Mouse (Mus musculus) cerebellum, postnatal 36 days (tissue): ENCODE measurements around the gene Polr2f.
A peak's percentile ranks its signal among the peaks of the same experiment; 100 is the strongest.

Source experiments
- DNase-seq, 2 experiments: peaks; one replicate each; pipeline ENCODE4 v3.0.0; 2021 to 2022; ENCODE audit warnings: mixed read lengths in 2 of 2

Polr2f gene

GRCm38 (mm10) chr15:79140866-79141565, at the start of gene Polr2f, which contains the start of gene 1700088E04Rik:
TSS of gene Polr2f (plus strand) at chr15:79141009.
TSS of gene 1700088E04Rik (minus strand) at chr15:79141253.
- peak; percentile 93 to 94 for DNase-seq

DNA sequence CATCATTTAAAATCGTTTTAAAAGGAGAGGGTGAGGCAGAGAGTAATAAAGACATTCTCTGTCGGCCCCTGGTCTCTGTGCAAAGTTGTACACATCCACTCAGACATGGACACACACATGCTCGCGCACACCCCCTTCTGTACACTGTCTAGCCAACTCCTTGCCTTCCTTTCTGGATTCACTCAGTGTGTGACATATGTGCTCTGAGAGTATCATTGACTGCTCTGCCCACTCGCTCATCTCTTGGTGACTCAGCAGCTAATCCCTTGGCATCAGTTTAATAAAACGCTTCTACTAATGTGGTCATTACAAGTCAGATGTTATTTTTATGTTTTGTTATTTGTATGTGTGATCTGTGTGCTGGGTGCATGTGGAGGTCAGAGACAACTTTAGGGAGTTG, 48.5 kb upstream of the Polr2f start:
- no peak for DNase-seq

- DNase-seq = peak in 1 of 2 experiments; percentile 22
These were observed 47.5 kb upstream of the Polr2f start for GRCm38 (mm10) chr15:79093083-79093839.

DNA sequence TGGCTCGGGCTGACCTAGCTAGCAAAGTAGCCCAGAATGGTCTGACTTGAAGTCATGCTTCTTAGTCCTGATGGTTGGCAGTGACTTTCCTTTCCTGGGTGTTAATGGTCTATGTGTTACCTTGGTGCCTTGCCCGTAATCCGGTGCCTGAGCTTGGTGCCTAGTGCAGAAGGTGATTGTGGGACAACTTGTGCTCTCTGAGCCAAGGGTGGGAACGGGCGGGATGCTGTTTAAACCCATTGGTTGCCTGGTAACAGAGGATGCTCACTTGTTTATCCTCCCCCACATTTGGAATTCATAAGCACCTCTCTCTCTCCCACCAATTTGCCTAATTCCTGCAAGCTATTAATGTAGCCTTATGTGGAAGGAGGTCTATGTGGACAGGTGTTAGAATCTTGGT, 45.3 kb upstream of the Polr2f start:
- no peak for DNase-seq

- DNase-seq = no peak
These were observed 44.3 kb upstream of the Polr2f start for GRCm38 (mm10) chr15:79096556-79096955.

DNA sequence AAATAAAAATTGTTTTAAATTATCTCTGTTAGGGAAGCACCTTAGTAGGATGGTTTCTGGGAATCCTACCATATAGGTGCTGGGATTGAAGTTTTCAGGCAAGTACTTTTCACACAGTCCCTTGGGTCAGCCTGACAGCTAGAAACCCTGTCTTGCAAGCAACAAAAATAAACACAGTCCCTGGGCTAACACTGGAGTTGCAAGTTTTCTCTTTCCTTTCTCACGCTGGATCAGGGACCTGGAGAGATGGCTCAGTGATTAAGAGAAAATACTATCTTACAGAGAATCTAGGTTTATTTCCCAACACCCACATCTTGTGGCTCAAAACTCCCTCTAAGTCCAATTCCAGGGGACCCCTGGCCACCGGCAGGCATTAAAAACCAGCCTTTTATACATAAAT, 43.7 kb upstream of the Polr2f start:
- no peak for DNase-seq

DNA sequence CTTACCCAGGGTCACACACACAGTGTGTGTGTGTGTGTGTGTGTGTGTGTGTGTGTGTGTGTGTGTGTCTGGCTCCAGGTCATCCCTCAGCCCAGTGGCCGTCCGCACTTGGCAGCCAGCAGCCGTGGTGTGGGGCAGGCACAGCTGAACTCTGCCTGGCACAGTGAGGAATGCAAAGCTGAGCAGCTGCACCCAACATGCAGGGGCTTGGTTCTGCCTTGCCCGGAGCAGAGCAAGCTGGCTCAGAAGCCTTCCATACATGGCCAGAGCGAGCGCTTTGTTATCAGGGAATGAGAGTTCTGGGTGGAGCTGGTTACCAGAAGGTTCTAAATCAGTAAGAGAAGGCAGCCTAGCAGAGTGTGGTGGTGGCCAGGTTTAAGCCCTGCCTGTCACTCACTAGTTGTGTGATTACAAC, 43.2 kb upstream of the Polr2f start:
- no peak for DNase-seq

- DNase-seq = no peak
These were observed 42.6 kb upstream of the Polr2f start for GRCm38 (mm10) chr15:79098220-79098619.

DNA sequence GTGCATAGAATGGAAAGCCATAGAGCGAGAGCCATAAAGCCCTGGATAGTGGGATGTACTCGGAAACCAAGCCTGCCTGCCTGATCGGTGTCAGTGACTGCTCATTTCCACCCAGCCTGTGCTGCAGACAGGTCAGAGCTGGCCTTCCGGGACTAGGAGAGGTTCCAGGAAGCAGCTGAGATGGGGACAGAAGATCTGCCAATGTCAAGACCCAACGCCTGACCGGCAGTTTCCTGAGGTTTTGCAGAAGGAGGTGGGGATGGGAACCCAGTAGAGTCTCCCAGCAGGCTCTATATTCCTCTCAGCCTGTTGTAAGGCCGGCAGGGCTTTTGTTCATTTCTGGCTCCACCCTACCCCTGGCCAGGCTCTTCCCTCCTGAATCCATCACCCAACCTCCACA, 41.9 kb upstream of the Polr2f start:
- DNase-seq = no peak

- DNase-seq = no peak
These were observed 41.4 kb upstream of the Polr2f start for GRCm38 (mm10) chr15:79099456-79099855.

- DNase-seq = no peak
These were observed 40.4 kb upstream of the Polr2f start for GRCm38 (mm10) chr15:79100391-79100790.

DNA sequence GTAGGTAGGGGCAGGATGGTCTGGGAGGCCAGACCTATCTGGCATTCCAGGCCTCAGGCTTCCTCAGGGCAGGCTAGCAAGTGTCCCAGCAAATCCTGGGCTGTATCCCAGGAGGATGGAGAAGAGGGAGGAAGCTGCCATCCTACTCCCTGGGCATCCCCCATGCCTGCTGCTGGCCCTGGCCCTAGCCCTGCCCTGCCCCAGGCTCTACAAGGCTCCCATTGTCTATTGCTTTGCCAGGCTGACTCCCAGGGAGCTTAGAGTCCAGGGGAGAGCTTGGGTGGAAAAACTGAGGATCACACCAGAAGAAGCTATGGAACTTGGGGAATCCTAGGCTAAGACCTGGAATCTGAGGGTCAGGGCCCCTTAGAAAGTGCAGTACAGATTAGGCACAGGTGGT, 39.3 kb upstream of the Polr2f start:
- DNase-seq = no peak

DNA sequence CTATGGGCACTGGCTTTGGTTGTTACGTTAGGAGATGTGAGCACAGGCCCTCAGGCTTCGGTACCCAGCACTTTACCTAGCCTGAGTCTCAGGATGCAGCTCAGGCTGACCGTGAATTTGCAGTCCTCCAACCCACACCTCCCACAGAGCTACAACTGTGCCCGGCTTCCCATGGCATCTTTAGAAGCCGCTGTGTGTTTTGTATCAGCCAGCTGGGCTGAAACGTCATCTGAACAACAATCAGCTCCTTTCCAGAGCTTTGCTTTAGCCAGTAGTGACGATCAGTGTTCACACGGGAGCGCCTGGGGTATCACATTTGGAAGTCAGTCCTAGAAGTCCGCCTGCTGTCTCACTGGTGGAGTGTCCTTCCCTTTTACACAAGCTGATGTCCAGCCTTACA, 37.5 kb upstream of the Polr2f start:
- no peak for DNase-seq

GRCm38 (mm10) chr15:79105804-79106203, 35.0 kb upstream of the Polr2f start:
- no peak for DNase-seq

GRCm38 (mm10) chr15:79107966-79108365, 32.8 kb upstream of the Polr2f start:
- no peak for DNase-seq

DNA sequence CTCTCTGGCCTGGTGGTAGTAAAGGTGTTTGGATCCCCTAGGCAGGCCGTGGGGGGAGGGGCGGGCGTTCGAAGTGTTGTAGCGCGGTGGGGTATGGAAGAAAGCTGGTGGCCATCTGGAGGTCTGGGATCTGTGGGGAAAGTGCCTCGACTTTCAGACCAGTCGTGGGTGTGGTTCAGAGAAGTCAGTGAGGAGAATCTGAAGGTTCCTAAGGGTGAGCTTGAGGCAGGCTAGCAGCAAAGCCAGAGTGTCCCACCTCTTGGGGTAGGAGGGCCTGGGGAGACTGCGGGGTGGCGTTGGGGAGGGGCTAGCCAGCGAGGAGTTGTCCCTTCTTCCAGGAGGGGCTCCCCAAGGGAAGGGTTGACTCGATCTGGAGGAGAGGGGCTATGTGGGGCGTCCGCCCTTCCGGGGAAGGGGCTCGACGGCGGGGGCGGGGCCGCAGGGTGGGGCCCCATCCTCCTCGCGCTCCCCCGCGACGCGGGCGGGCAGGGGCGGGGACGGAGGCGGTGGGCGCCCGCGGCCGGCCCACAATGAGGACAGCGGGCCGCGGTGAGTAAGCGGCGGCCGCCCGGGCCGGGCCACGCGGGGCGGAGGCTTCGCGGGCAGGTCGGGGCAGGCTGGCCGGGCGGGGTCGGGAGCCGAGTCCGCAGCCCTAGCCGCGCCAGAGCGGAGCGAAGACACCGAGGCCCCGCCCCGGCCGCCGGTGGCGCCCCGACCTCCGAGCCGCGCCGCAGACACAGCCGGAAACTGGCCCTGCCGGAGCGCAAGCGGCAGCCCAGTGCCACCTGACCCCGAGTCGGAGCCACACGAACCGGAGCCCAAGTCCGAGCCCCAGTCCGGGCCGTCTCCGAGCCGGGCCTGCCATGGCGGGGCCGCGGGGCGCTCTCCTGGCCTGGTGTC, 32.1 kb upstream of the Polr2f start, which contains the start of gene Micall1:
Gene Micall1, plus strand, starts transcription at position 478 of the 900 bp plus-strand sequence.
- DNase-seq = peak; percentile 79

DNA sequence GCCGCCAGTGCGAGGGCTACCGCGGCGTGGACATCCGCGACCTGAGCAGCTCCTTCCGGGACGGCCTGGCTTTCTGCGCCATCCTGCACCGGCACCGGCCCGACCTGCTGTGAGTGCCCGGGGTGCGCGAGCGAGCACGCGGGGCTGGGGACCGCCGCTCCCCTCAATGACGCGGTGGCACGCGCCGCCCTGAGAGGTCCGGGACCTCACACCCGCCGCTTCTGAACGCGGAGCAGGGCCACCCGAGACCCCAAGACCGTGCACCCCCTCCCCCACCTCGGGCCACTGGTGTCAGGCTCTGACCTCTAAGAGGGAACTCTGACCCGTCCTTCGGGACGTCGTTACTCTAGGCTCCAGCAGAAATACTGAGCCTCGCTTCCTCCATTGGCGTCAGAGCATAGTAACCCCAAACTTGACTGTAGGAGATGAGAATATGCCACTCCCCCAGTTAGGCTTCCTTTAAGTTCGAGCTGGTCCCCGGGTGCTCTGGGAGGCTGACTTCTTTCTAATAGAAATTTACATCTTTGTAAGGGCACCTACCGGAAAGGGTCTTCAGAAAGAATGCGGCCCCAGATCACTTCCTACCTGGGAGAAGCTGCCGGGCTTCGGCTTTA, 31.4 kb upstream of the Polr2f start:
- no peak for DNase-seq

GRCm38 (mm10) chr15:79110031-79110430, 30.8 kb upstream of the Polr2f start:
- DNase-seq = no peak

- no peak for DNase-seq
These were observed 30.3 kb upstream of the Polr2f start for GRCm38 (mm10) chr15:79110528-79110927.

DNA sequence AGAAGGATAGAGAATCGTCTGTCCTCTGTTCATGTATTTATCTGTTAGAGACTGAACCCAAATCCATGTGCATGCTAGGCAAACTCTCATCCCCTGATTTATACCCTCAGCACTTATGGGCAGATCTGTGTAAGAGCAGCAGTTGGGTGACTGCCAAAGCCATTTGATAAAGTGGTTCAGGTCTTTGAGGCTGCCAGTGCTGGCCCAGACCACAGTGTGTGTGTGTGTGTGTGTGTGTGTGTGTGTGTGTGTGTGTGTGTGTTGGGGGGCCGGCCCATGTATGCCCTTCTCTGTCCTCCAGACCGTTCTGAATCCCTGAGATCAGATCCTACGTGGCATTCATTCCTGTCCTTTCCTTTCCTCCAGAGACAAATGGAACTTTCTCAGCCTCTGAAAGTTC, 29.0 kb upstream of the Polr2f start:
- DNase-seq = no peak

DNA sequence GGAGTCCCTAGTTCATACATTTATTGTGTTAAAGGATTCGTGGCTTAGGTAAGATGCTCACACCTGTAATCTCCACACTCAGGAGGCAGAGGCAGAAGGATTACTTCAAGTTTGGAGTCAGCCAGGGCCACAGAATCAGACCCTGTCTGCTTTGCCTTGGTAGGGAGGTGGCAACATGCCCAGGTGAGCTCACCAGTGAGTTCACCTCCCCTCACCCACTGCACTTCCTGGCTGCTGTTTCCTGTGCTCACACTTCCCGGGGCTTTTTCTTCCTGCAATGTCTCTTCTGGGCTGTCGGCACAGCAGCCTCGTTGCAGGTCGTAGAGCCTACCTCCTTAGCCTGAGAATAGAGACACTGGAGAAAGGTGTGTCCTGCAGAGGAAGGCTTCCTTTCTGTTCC, 25.5 kb upstream of the Polr2f start:
- DNase-seq = no peak

GRCm38 (mm10) chr15:79119491-79119890, 21.3 kb upstream of the Polr2f start:
- no peak for DNase-seq

- no peak for DNase-seq
These were observed 18.7 kb upstream of the Polr2f start for GRCm38 (mm10) chr15:79122119-79122518.
